Mouse (Mus musculus): ENCODE results near the gene Calcb. TPM values are rescaled to one million over a fixed set of nuclear protein-coding genes. Genes with fewer than 3 reads are reported as not detected.
A peak's percentile ranks its signal among the peaks of the same experiment; 100 is the strongest.

The Calcb gene
- polyA plus RNA-seq, 1 experiment from 2014 or later = not detected

DNA sequence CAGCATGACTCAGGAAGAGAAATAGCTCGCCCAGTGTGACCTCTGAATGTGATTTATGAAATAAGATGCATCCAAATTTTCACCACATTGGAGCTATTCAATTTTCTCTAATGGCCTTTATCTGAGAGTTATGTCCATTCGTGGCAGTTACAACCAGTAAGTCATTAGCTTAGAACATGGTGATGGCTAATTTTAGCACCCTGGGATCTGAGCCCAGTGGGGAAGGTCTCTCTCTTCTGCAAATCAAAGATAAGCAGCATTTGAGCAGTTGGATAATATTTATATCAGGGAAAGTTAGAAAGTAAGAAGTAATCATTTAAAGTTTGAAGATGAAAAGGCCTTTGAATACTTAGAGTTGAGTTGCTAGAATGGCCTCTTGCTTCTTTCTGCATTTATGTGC is 44.2 kb downstream of the Calcb start:
- no peak for ATAC-seq
- no peak overlapping the region for H3K27ac ChIP-seq (ENCODE audit: low read depth)
- H3K4me1 ChIP-seq (ENCODE audit: insufficient read depth) = no peaks in the 10 kb centered on the region
- no peaks in the 10 kb centered on the region for H3K9me3 ChIP-seq (ENCODE audit: low read length)
- H3K36me3 ChIP-seq (replicated peaks; ENCODE audit: insufficient read depth, low read length) = no peaks in the 10 kb centered on the region
- no peak for DNase-seq
- TF ChIP-seq EP300 (IDR thresholded peaks at IDR 0.05; ENCODE audit: low read depth) (no peak), CTCF (IDR thresholded peaks at IDR 0.05; ENCODE audit: low read depth) (no peak)
- no peaks in the 10 kb centered on the region for H3K27me3 ChIP-seq (ENCODE audit: insufficient read depth, low read length)
- H3K4me2 ChIP-seq (ENCODE audit: low read depth, low read length) = no peak overlapping the region
- 46% methylated on average over 2 of the region's 2 CpGs for WGBS (ENCODE audit: insufficient replicate concordance)
- H3K9ac ChIP-seq (replicated peaks) = no peak overlapping the region
- H3K4me3 ChIP-seq (ENCODE audit: low read depth, low read length) = no peak overlapping the region

DNA sequence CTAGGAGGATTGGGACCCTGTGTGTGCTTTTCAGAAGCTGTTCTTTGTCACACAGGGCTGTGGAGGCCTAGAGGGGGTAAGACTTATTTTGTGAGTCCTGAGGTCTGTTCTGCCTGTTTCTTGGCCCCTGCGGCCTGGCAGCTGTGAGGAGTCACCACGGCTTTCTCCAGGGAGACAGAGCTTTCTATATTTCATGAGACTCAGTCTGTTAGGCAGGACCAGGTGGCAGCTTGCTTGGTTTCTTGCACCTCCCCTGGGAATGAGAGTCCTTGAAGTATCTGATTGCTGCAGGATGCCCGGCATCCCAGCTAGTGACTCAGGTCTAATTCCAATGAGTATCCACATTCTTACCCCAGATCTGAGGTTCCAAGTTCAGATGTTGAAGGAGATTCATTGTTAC is 46.8 kb downstream of the Calcb start:
- Histone ChIP-seq H3K27me3 (ENCODE audit: insufficient read depth, low read length) (no peaks in the 10 kb centered on the region), H3K4me2 (ENCODE audit: low read depth, low read length) (no peak overlapping the region), H3K27ac (ENCODE audit: low read depth) (no peak overlapping the region), H3K36me3 (replicated peaks; ENCODE audit: insufficient read depth, low read length) (no peaks in the 10 kb centered on the region), H3K4me1 (ENCODE audit: insufficient read depth) (peaks cover 3% of the 10 kb centered on the region), H3K9me3 (ENCODE audit: low read length) (no peaks in the 10 kb centered on the region), H3K9ac (replicated peaks) (no peak overlapping the region), H3K4me3 (ENCODE audit: low read depth, low read length) (no peak overlapping the region)
- 81% methylated on average over 3 of the region's 3 CpGs for WGBS (ENCODE audit: insufficient replicate concordance)
- ATAC-seq = no peak
- no peak for DNase-seq
- TF ChIP-seq EP300 (IDR thresholded peaks at IDR 0.05; ENCODE audit: low read depth) (no peak), CTCF (IDR thresholded peaks at IDR 0.05; ENCODE audit: low read depth) (no peak)

DNA sequence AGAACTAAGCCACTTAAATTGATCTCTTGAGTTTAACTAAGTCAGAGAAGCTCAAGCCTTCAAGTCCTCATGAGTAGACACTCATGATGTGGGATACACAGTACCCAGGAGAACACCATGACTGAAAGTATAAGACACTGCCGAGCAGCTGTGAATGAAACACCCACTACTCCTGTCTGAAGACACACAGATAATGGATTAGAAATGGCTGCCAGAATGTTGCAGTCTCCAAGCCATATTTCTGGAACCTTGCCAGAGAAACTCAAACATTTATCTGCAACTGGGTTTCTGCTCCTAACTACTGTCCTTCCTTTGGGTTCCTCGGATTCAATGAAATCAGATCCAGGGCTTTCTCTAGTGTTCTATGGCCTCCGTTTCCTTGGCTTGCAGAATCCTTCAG is 48.1 kb downstream of the Calcb start:
- ATAC-seq (no peak), DNase-seq (no peak)
- Histone ChIP-seq H3K9me3 (ENCODE audit: low read length) (no peaks in the 10 kb centered on the region), H3K9ac (replicated peaks) (no peak overlapping the region), H3K4me3 (ENCODE audit: low read depth, low read length) (no peak overlapping the region), H3K27me3 (ENCODE audit: insufficient read depth, low read length) (no peaks in the 10 kb centered on the region), H3K4me2 (ENCODE audit: low read depth, low read length) (no peak overlapping the region), H3K27ac (ENCODE audit: low read depth) (no peak overlapping the region), H3K36me3 (replicated peaks; ENCODE audit: insufficient read depth, low read length) (no peaks in the 10 kb centered on the region), H3K4me1 (ENCODE audit: insufficient read depth) (peaks cover 7% of the 10 kb centered on the region)
- 67% methylated on average over 3 of the region's 3 CpGs for WGBS (ENCODE audit: insufficient replicate concordance)
- no peak for TF ChIP-seq EP300 (IDR thresholded peaks at IDR 0.05; ENCODE audit: low read depth)
- no peak for TF ChIP-seq CTCF (IDR thresholded peaks at IDR 0.05; ENCODE audit: low read depth)

DNA sequence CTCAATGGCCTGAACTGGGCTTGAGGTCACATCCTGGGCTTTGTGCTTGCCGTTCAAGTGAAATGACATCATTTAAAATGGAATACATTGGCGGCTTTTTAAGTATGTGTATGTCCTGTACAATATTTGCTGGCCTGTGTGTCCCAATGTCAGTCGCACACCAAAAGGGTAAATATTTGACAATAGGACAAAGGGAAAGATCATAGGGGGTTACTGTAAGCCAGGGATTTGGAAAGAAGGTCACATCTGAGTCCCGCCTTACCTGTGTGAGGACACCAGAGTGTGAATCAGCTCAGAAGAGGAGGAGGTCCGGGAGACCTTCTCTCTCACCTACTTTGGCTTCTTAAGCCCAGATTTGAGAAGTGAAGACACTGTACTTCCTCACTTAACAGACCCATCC is 50.1 kb downstream of the Calcb start:
- Histone ChIP-seq H3K27ac (ENCODE audit: low read depth) (peak overlapping the region; percentile 95), H3K36me3 (replicated peaks; ENCODE audit: insufficient read depth, low read length) (no peaks in the 10 kb centered on the region), H3K9ac (replicated peaks) (peak overlapping the region; percentile 48), H3K27me3 (ENCODE audit: insufficient read depth, low read length) (no peaks in the 10 kb centered on the region), H3K4me1 (ENCODE audit: insufficient read depth) (peaks cover 11% of the 10 kb centered on the region), H3K9me3 (ENCODE audit: low read length) (no peaks in the 10 kb centered on the region), H3K4me2 (ENCODE audit: low read depth, low read length) (peak overlapping the region; percentile 53), H3K4me3 (ENCODE audit: low read depth, low read length) (peak overlapping the region; percentile 30; the same call in 1 of the 2 replicates)
- no peak for TF ChIP-seq CTCF (IDR thresholded peaks at IDR 0.05; ENCODE audit: low read depth)
- peak; percentile 49; the same call in 1 of the 2 replicates for TF ChIP-seq EP300 (IDR thresholded peaks at IDR 0.05; ENCODE audit: low read depth)
- DNase-seq (no peak), ATAC-seq (peak; percentile 59)
- WGBS (ENCODE audit: insufficient replicate concordance) = 45% methylated on average over 5 of the region's 5 CpGs

DNA sequence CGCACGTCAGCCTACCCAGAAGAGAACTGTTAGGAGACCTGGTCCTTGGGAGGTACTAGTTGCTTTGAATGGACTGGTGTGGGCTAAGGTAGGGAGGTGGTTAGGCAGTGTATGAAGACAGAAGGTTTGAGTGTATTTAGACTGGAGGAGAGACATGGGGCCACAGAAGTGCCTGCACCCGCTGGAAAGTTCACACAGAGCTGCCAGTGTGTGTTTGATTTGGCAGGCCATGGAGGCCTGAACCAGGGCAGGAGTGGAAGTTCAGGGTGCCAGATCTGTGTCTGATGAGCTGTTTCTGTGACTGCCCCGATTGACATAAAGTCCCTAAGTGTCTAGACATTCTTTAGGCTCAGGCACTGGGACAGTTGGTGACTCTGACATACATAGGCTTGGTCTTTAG is 50.6 kb downstream of the Calcb start:
- Histone ChIP-seq H3K36me3 (replicated peaks; ENCODE audit: insufficient read depth, low read length) (no peaks in the 10 kb centered on the region), H3K9ac (replicated peaks) (peak overlapping the region; percentile 48), H3K27ac (ENCODE audit: low read depth) (peak overlapping the region; percentile 95), H3K4me1 (ENCODE audit: insufficient read depth) (peaks cover 11% of the 10 kb centered on the region), H3K4me2 (ENCODE audit: low read depth, low read length) (peak overlapping the region; percentile 53), H3K27me3 (ENCODE audit: insufficient read depth, low read length) (no peaks in the 10 kb centered on the region), H3K4me3 (ENCODE audit: low read depth, low read length) (peak overlapping the region; percentile 30; the same call in 1 of the 2 replicates), H3K9me3 (ENCODE audit: low read length) (no peaks in the 10 kb centered on the region)
- DNase-seq (peak; percentile 27), ATAC-seq (peak; percentile 26)
- 61% methylated on average over 4 of the region's 4 CpGs for WGBS (ENCODE audit: insufficient replicate concordance)
- TF ChIP-seq EP300 (IDR thresholded peaks at IDR 0.05; ENCODE audit: low read depth) (no peak), CTCF (IDR thresholded peaks at IDR 0.05; ENCODE audit: low read depth) (no peak)

DNA sequence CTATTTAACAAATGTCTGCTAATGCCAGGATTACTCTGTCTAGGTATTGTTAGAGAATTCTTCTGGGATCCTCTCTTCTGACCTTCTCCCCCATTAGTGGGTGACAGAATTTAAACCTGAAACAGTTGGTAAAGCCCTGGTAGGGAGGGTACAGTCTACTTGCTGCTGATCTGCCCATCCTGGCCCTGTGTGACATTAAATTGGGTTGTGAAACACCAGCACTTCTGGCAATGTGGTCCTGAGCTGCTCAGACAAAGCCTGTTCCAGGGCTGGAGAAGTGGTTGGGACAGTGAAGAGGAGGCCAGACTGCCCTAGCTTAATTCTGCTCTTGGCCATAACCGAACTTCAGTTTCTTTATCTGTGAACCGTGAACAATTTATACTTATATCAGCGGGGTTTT is 52.1 kb downstream of the Calcb start:
- Histone ChIP-seq H3K27me3 (ENCODE audit: insufficient read depth, low read length) (no peaks in the 10 kb centered on the region), H3K27ac (ENCODE audit: low read depth) (peak overlapping the region; percentile 95), H3K9me3 (ENCODE audit: low read length) (no peaks in the 10 kb centered on the region), H3K9ac (replicated peaks) (no peak overlapping the region), H3K4me1 (ENCODE audit: insufficient read depth) (peaks cover 11% of the 10 kb centered on the region), H3K4me3 (ENCODE audit: low read depth, low read length) (no peak overlapping the region), H3K36me3 (replicated peaks; ENCODE audit: insufficient read depth, low read length) (no peaks in the 10 kb centered on the region), H3K4me2 (ENCODE audit: low read depth, low read length) (no peak overlapping the region; the same call in 1 of the 2 replicates)
- no peak for DNase-seq
- TF ChIP-seq CTCF (IDR thresholded peaks at IDR 0.05; ENCODE audit: low read depth) = no peak
- TF ChIP-seq EP300 (IDR thresholded peaks at IDR 0.05; ENCODE audit: low read depth) = no peak
- WGBS (ENCODE audit: insufficient replicate concordance) = 84% methylated on average over 3 of the region's 3 CpGs
- no peak for ATAC-seq

DNA sequence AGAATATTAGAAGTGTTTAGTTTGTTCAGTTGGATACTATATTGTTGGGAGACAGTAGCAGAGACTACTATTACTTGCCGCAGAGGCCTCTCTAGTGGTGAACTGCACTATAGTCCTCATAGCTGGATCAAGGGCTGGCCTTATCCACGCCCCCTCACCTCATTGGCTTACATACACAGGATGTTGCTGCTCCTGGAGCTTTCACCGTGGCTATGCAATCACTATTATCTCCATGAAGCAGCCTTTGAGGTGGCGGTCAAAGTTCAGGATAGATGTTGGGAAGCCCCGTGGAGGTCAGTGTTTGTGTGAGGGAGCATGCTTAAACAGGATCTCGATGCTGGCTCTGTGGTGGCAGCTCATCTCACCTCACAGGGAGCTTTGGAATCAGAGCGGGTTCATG is 53.4 kb downstream of the Calcb start:
- Histone ChIP-seq H3K27ac (ENCODE audit: low read depth) (peak overlapping the region; percentile 95), H3K4me3 (ENCODE audit: low read depth, low read length) (no peak overlapping the region), H3K4me2 (ENCODE audit: low read depth, low read length) (peak overlapping the region; percentile 36; the same call in 1 of the 2 replicates), H3K27me3 (ENCODE audit: insufficient read depth, low read length) (no peaks in the 10 kb centered on the region), H3K36me3 (replicated peaks; ENCODE audit: insufficient read depth, low read length) (no peaks in the 10 kb centered on the region), H3K9ac (replicated peaks) (no peak overlapping the region), H3K4me1 (ENCODE audit: insufficient read depth) (peaks cover 11% of the 10 kb centered on the region), H3K9me3 (ENCODE audit: low read length) (no peaks in the 10 kb centered on the region)
- DNase-seq = peak; percentile 67
- WGBS (ENCODE audit: insufficient replicate concordance) = 43% methylated on average over 7 of the region's 7 CpGs
- ATAC-seq = peak; percentile 92
- peak; percentile 88 for TF ChIP-seq EP300 (IDR thresholded peaks at IDR 0.05; ENCODE audit: low read depth)
- 0 out of 2 replicates have a peak, but pooled peaks have one; percentile 24 for TF ChIP-seq CTCF (IDR thresholded peaks at IDR 0.05; ENCODE audit: low read depth)

Other genes starting within 250 kb of the Calcb start
- gene Cyp2r1, start 155.7 kb upstream of the Calcb start, polyA plus RNA-seq (2015; fragmentation: Nextera tagmentation; extraction: Ambion mirVana) = 4.3 and 4.5 TPM in 2 replicates
- gene Calca, start 82.3 kb upstream of the Calcb start, polyA plus RNA-seq (2015; fragmentation: Nextera tagmentation; extraction: Ambion mirVana) = 0.15 TPM in 1 of 2 replicates, not detected in the other
- gene Insc, start 25.1 kb downstream of the Calcb start, polyA plus RNA-seq (2015; fragmentation: Nextera tagmentation; extraction: Ambion mirVana) = 13.7 and 16.2 TPM in 2 replicates